Mouse (Mus musculus) forebrain, embryonic 11.5 days (tissue): ENCODE measurements at regions not wholly inside any gene's neighbourhood (a gene's known extent, or its start where the extent isn't known, plus 50 kb on each side); places are given as distances from the start of the nearest gene placed in this dataset.
A peak's percentile ranks its signal among the peaks of the same experiment; 100 is the strongest.

ENCODE experiments used
- ATAC-seq: fragments of 200-750 bp; cut with Nextera tagmentation; replicated peaks from 2 replicates; pipeline ENCODE4 v1.8.0; 2017; ENCODE audit warnings: moderate TSS enrichment; ENCODE audit not compliant: low FRiP score
- DNase-seq: peaks from one replicate; pipeline ENCODE4 v3.0.0-alpha.2; 2017; ENCODE audit warnings: low spot score
- H3K27ac ChIP-seq: fragments of 300-500 bp; sonication (generic); 2 replicates; pipeline ENCODE4 v1.5.1; 2014; ENCODE audit warnings: low read depth, low read length
- H3K27me3 ChIP-seq: fragments of 300-500 bp; sonication (generic); 2 replicates; pipeline ENCODE4 v1.6.1; 2014; ENCODE audit warnings: mild to moderate bottlenecking, low read length, mixed read lengths; ENCODE audit not compliant: control insufficient read depth, insufficient read depth
- H3K36me3 ChIP-seq: fragments of 300-500 bp; sonication (generic); 2 replicates; pipeline ENCODE4 v1.6.1; 2014; ENCODE audit warnings: mild to moderate bottlenecking, low read length, moderate library complexity, mixed read lengths; ENCODE audit not compliant: control insufficient read depth, insufficient read depth
- H3K4me1 ChIP-seq: fragments of 300-500 bp; sonication (generic); replicated peaks from 2 replicates; pipeline ENCODE4 v1.6.1; 2014; ENCODE audit warnings: low read length, mixed read lengths; ENCODE audit not compliant: control insufficient read depth, insufficient read depth
- H3K4me2 ChIP-seq: fragments of 300-500 bp; sonication (generic); 2 replicates; pipeline ENCODE4 v1.6.1; 2014; ENCODE audit warnings: low read depth, mild to moderate bottlenecking, low read length, moderate library complexity, mixed read lengths; ENCODE audit not compliant: severe bottlenecking
- H3K4me3 ChIP-seq: fragments of 300-500 bp; sonication (generic); 2 replicates; pipeline ENCODE4 v1.5.1; 2014; ENCODE audit warnings: low read depth, low read length
- H3K9ac ChIP-seq: fragments of 300-500 bp; sonication (generic); 2 replicates; pipeline ENCODE4 v1.6.1; 2014; ENCODE audit warnings: low read length
- H3K9me3 ChIP-seq: fragments of 300-500 bp; sonication (generic); 2 replicates; pipeline ENCODE4 v1.6.1; 2016; ENCODE audit warnings: low read length, mixed read lengths; ENCODE audit not compliant: control insufficient read depth
- WGBS: fragments of 180-500 bp; shearing (Covaris S2); extraction: QIAGEN DNeasy Blood & Tissue Kit; methylation state at CpG from one replicate; pipeline ENCODE4 v1.1.7; 2014; 5-methylcytosine and 5-hydroxymethylcytosine counted together

GRCm38 (mm10) chr13:57212251-57212650, 316.5 kb upstream of the Trpc7 start:
- no peak overlapping the region for H3K27ac ChIP-seq
- ATAC-seq (no peak), DNase-seq (no peak)
- H3K4me2 ChIP-seq: no peak overlapping the region
- H3K9ac ChIP-seq: no peak overlapping the region
- H3K36me3 ChIP-seq: no peaks in the 10 kb centered on the region
- WGBS: 94% methylated on average over 1 of the region's 1 CpGs
- H3K9me3 ChIP-seq: no peaks in the 10 kb centered on the region
- no peaks in the 10 kb centered on the region for H3K27me3 ChIP-seq
- no peak overlapping the region for H3K4me3 ChIP-seq
- H3K4me1 ChIP-seq: peaks cover 6% of the 10 kb centered on the region; the same call in 1 of the 2 replicates

DNA sequence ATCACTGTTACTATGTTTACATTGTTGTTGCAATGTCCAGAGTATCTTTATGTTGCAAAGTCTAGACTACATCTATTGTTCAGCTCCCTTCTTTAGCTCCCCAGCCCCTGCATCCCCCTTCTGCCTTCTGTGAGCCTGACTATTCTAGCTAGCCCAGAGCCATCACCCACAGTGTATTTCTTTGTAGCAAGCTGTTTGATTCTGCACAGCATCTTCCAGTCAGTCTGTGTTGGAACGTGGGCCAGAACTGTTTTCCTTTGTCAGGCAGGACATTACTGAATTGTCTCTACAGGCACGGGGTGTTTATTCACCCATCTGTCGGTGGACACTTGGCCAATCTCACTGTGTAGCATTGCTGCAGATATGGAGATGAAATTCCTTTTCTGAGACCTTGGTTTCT, 295.4 kb upstream of the Trpc7 start:
- ATAC-seq (no peak), DNase-seq (no peak)
- H3K4me3 ChIP-seq: no peak overlapping the region
- 72% methylated on average over 3 of the region's 3 CpGs for WGBS
- no peaks in the 10 kb centered on the region for H3K9me3 ChIP-seq
- no peaks in the 10 kb centered on the region for H3K27me3 ChIP-seq
- H3K4me2 ChIP-seq: no peak overlapping the region
- no peaks in the 10 kb centered on the region for H3K36me3 ChIP-seq
- H3K9ac ChIP-seq: no peak overlapping the region
- no peaks in the 10 kb centered on the region for H3K4me1 ChIP-seq
- no peak overlapping the region for H3K27ac ChIP-seq

- H3K27me3 ChIP-seq: no peaks in the 10 kb centered on the region
- no peaks in the 10 kb centered on the region for H3K4me1 ChIP-seq
- no peak overlapping the region for H3K4me2 ChIP-seq
- no peak for DNase-seq
- no peaks in the 10 kb centered on the region for H3K36me3 ChIP-seq
- no peak overlapping the region for H3K27ac ChIP-seq
- no peak overlapping the region for H3K4me3 ChIP-seq
- ATAC-seq: no peak
- H3K9ac ChIP-seq: no peak overlapping the region
- WGBS: 24% methylated on average over 3 of the region's 3 CpGs
- H3K9me3 ChIP-seq: no peaks in the 10 kb centered on the region
These were observed 293.5 kb upstream of the Trpc7 start for GRCm38 (mm10) chr13:57189246-57189645.

DNA sequence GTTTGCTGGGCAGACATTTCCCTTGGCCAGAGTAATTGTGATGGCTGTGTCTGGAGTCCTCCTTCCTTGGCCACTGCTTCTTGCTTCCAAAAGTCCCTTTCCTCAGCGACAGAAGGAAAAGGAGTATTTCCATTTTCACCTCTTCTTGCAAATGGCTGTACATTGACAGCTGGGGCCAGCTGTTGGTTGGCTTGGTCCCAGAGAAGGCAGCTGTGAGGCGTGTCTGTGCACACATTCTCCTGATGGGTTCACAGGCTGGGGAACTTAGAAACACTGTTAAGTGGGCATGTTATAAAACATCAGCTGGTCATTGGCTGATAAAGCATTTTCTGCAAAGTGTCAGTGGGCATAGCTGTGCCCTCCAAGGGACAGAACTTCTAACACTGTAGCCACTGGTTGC, 290.4 kb upstream of the Trpc7 start:
- H3K9me3 ChIP-seq: no peaks in the 10 kb centered on the region
- no peak overlapping the region for H3K4me2 ChIP-seq
- no peak overlapping the region for H3K4me3 ChIP-seq
- no peak for ATAC-seq
- no peaks in the 10 kb centered on the region for H3K27me3 ChIP-seq
- no peak overlapping the region for H3K27ac ChIP-seq
- H3K4me1 ChIP-seq: no peaks in the 10 kb centered on the region
- no peak overlapping the region for H3K9ac ChIP-seq
- H3K36me3 ChIP-seq: no peaks in the 10 kb centered on the region
- 73% methylated on average over 2 of the region's 2 CpGs for WGBS
- no peak for DNase-seq

- Histone ChIP-seq H3K4me1 (no peaks in the 10 kb centered on the region), H3K9me3 (no peaks in the 10 kb centered on the region), H3K36me3 (no peaks in the 10 kb centered on the region), H3K27ac (no peak overlapping the region), H3K4me2 (no peak overlapping the region), H3K4me3 (no peak overlapping the region), H3K9ac (no peak overlapping the region), H3K27me3 (no peaks in the 10 kb centered on the region)
- no peak for ATAC-seq
- DNase-seq: no peak
- WGBS: 63% methylated on average over 3 of the region's 3 CpGs
These were observed 274.4 kb upstream of the Trpc7 start for GRCm38 (mm10) chr13:57170180-57170579.

DNA sequence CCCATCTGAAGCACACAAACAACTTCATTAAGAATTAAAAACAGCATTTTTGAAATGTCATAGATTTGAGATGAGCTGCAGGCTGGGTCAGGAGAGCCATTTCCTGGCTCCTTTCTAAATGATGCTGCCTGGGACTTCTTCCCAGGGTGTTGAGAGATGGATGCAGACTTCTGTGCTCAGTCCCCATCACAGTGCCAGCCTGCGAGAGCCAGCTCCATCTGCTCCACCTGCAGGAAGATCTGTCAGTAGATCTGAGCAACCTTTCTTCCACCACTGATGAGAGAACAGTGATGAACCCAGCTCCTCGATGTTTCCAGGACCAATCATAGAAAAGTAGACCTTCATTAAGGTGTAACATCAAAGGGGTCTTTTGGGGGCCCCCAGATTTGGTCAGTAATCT, 273.8 kb upstream of the Trpc7 start:
- Histone ChIP-seq H3K9ac (no peak overlapping the region), H3K27me3 (no peaks in the 10 kb centered on the region), H3K4me3 (no peak overlapping the region), H3K4me1 (no peaks in the 10 kb centered on the region), H3K27ac (no peak overlapping the region), H3K9me3 (no peaks in the 10 kb centered on the region), H3K4me2 (no peak overlapping the region), H3K36me3 (no peaks in the 10 kb centered on the region)
- peak; percentile 23 for DNase-seq
- WGBS: 86% methylated on average over 2 of the region's 2 CpGs
- ATAC-seq: no peak

- Histone ChIP-seq H3K4me3 (no peak overlapping the region), H3K27ac (no peak overlapping the region), H3K4me1 (no peaks in the 10 kb centered on the region), H3K9ac (no peak overlapping the region), H3K36me3 (no peaks in the 10 kb centered on the region), H3K4me2 (no peak overlapping the region), H3K9me3 (no peaks in the 10 kb centered on the region), H3K27me3 (no peaks in the 10 kb centered on the region)
- ATAC-seq (no peak), DNase-seq (no peak)
- WGBS: 94% methylated on average over 2 of the region's 2 CpGs
These were observed 269.6 kb upstream of the Trpc7 start for GRCm38 (mm10) chr13:57165367-57165766.

GRCm38 (mm10) chr13:57152787-57153186, 257.0 kb upstream of the Trpc7 start:
- Histone ChIP-seq H3K27me3 (no peaks in the 10 kb centered on the region), H3K4me1 (peaks cover 10% of the 10 kb centered on the region), H3K9ac (no peak overlapping the region), H3K9me3 (no peaks in the 10 kb centered on the region), H3K4me3 (no peak overlapping the region), H3K4me2 (no peak overlapping the region), H3K36me3 (no peaks in the 10 kb centered on the region), H3K27ac (no peak overlapping the region)
- DNase-seq: no peak
- no peak for ATAC-seq
- 70% methylated on average over 5 of the region's 5 CpGs for WGBS

DNA sequence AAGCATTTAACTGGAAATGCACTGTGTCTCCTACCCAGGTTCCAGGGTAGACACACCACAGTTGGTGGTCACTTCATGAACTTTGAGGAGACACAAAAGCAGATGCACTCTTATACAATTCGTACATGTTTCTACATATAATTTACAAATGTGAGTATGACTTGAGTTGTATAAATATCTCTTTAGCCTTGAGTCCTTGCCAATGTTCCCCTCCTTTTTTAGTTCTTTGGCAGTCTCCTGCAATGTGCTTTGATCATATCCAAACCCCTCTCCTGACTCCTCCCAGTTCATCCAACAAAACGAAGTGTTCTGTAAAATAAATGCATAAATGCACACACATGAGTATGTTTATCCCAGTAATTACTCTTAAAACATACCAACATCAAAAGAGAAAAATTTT, 251.8 kb upstream of the Trpc7 start:
- WGBS: 88% methylated on average over 2 of the region's 2 CpGs
- no peak overlapping the region for H3K9ac ChIP-seq
- no peaks in the 10 kb centered on the region for H3K27me3 ChIP-seq
- H3K4me2 ChIP-seq: no peak overlapping the region
- no peak overlapping the region for H3K4me3 ChIP-seq
- DNase-seq (no peak), ATAC-seq (no peak)
- H3K36me3 ChIP-seq: no peaks in the 10 kb centered on the region
- no peak overlapping the region for H3K27ac ChIP-seq
- H3K9me3 ChIP-seq: no peaks in the 10 kb centered on the region
- H3K4me1 ChIP-seq: no peaks in the 10 kb centered on the region; the same call in 1 of the 2 replicates
